Mouse (Mus musculus) liver, postnatal 0 days (tissue): ENCODE data around the gene Lamtor1. TPM values are rescaled to one million over a fixed set of nuclear protein-coding genes. Genes with fewer than 3 reads are reported as not detected.

Experiments used
- ATAC-seq: fragments of 200-750 bp; cut with Nextera tagmentation; 2 replicates; pipeline ENCODE4 v1.8.0; 2017; ENCODE audit warnings: mild to moderate bottlenecking, moderate library complexity
- DNase-seq: peaks from one replicate; pipeline ENCODE4 v3.0.0-alpha.2; 2016
- H3K27ac ChIP-seq: fragments of 300-500 bp; sonication (generic); 2 replicates; pipeline ENCODE4 v1.5.1; 2014; ENCODE audit warnings: antibody characterized with exemption, moderate library complexity, mild to moderate bottlenecking, low read depth
- H3K27me3 ChIP-seq: fragments of 300-500 bp; sonication (generic); 2 replicates; pipeline ENCODE4 v1.6.1; 2014; ENCODE audit warnings: low read length, control low read depth, mixed read lengths; ENCODE audit not compliant: insufficient read depth
- H3K36me3 ChIP-seq: fragments of 300-500 bp; sonication (generic); replicated peaks from 2 replicates; pipeline ENCODE4 v1.6.1; 2014; ENCODE audit warnings: mild to moderate bottlenecking, control low read depth, low read length, moderate library complexity, mixed read lengths; ENCODE audit not compliant: insufficient read depth
- H3K4me1 ChIP-seq: fragments of 300-500 bp; sonication (generic); 2 replicates; pipeline ENCODE4 v1.6.1; 2014; ENCODE audit warnings: antibody characterized with exemption, mild to moderate bottlenecking, control low read depth; ENCODE audit not compliant: insufficient read depth
- H3K4me2 ChIP-seq: fragments of 300-500 bp; sonication (generic); 2 replicates; pipeline ENCODE4 v1.6.1; 2014; ENCODE audit warnings: low read depth, mild to moderate bottlenecking, low read length, moderate library complexity, mixed read lengths
- H3K4me3 ChIP-seq: fragments of 300-500 bp; sonication (generic); 2 replicates; pipeline ENCODE4 v1.5.1; 2014; ENCODE audit warnings: low read depth, low read length
- H3K9ac ChIP-seq: fragments of 300-500 bp; sonication (generic); replicated peaks from 2 replicates; pipeline ENCODE4 v1.6.1; 2014; ENCODE audit warnings: mild to moderate bottlenecking, moderate library complexity
- H3K9me3 ChIP-seq: fragments of 300-500 bp; sonication (generic); 2 replicates; pipeline ENCODE4 v1.6.1; 2016; ENCODE audit warnings: mild to moderate bottlenecking, control low read depth, low read length, mixed read lengths
- CTCF ChIP-seq: sonication (generic); IDR thresholded peaks from 2 replicates; pipeline ENCODE4 v1.5.1; 2016; ENCODE audit warnings: antibody characterized with exemption, low read depth
- EP300 ChIP-seq: IDR thresholded peaks from 2 replicates; pipeline ENCODE4 v1.6.1; 2016; ENCODE audit warnings: antibody characterized with exemption, low read depth, mild to moderate bottlenecking
- WGBS: fragments of 180-500 bp; shearing (Covaris S2); extraction: QIAGEN DNeasy Blood & Tissue Kit; methylation state at CpG from one replicate; pipeline ENCODE4 v1.1.7; 2014; ENCODE audit not compliant: insufficient replicate concordance; 5-methylcytosine and 5-hydroxymethylcytosine counted together
- polyA plus RNA-seq: library from polyadenylated mRNA; unstranded; fragments of >200 nt; fragmentation: Nextera tagmentation; extraction: Ambion mirVana; gene quantifications from 2 replicates; pipeline ENCODE4 v1.2.1, GENCODE M21; 2015

Lamtor1 gene
- polyA plus RNA-seq, 1 experiment from 2014 or later = 62.2 TPM

- Histone ChIP-seq H3K27me3 (no peaks in the 10 kb centered on the region), H3K27ac (no peak overlapping the region), H3K4me1 (peaks cover 3% of the 10 kb centered on the region; the same call in 1 of the 2 replicates), H3K9me3 (no peaks in the 10 kb centered on the region), H3K4me2 (no peak overlapping the region), H3K4me3 (no peak overlapping the region), H3K9ac (no peak overlapping the region), H3K36me3 (no peaks in the 10 kb centered on the region)
- 61% methylated on average over 4 of the region's 4 CpGs for WGBS
- DNase-seq (no peak), ATAC-seq (no peak)
- TF ChIP-seq EP300 = no peak
- TF ChIP-seq CTCF = no peak
These were observed 50.2 kb downstream of the Lamtor1 start for GRCm38 (mm10) chr7:101955862-101956261.

- WGBS = 76% methylated on average over 1 of the region's 1 CpGs
- H3K4me3 ChIP-seq = no peak overlapping the region
These were observed 50.8 kb downstream of the Lamtor1 start for GRCm38 (mm10) chr7:101956481-101956880.

GRCm38 (mm10) chr7:101956911-101957310 lies 51.2 kb downstream of the Lamtor1 start:
- peaks cover 3% of the 10 kb centered on the region; the same call in 1 of the 2 replicates for H3K4me1 ChIP-seq
- H3K36me3 ChIP-seq = no peaks in the 10 kb centered on the region
- no peaks in the 10 kb centered on the region for H3K27me3 ChIP-seq
- TF ChIP-seq EP300 (no peak), CTCF (no peak)
- DNase-seq (no peak), ATAC-seq (no peak)
- no peak overlapping the region for H3K9ac ChIP-seq
- 86% methylated on average over 5 of the region's 5 CpGs for WGBS
- no peak overlapping the region for H3K4me2 ChIP-seq
- no peak overlapping the region for H3K27ac ChIP-seq
- H3K9me3 ChIP-seq = no peaks in the 10 kb centered on the region
- no peak overlapping the region for H3K4me3 ChIP-seq

More at GRCm38 (mm10) chr7:101956481-101956880, 50.8 kb downstream of the Lamtor1 start:
- Histone ChIP-seq H3K4me2 (no peak overlapping the region), H3K27me3 (no peaks in the 10 kb centered on the region), H3K9ac (no peak overlapping the region), H3K36me3 (no peaks in the 10 kb centered on the region), H3K4me1 (peaks cover 3% of the 10 kb centered on the region; the same call in 1 of the 2 replicates), H3K9me3 (no peaks in the 10 kb centered on the region), H3K27ac (no peak overlapping the region)
- no peak for ATAC-seq
- no peak for DNase-seq
- TF ChIP-seq EP300 (no peak), CTCF (no peak)

- no peak overlapping the region for H3K4me3 ChIP-seq
- 0 out of 2 replicates have a peak overlapping the region, but pooled peaks have one; percentile 4 for H3K27ac ChIP-seq
- H3K27me3 ChIP-seq = no peaks in the 10 kb centered on the region
- no peak for DNase-seq
- H3K36me3 ChIP-seq = no peaks in the 10 kb centered on the region
- no peaks in the 10 kb centered on the region for H3K9me3 ChIP-seq
- WGBS = 88% methylated on average over 2 of the region's 2 CpGs
- TF ChIP-seq EP300 = no peak
- no peak for TF ChIP-seq CTCF
- H3K9ac ChIP-seq = no peak overlapping the region
- no peak for ATAC-seq
- no peak overlapping the region for H3K4me2 ChIP-seq
- H3K4me1 ChIP-seq = peaks cover 21% of the 10 kb centered on the region
These were observed 57.1 kb downstream of the Lamtor1 start for GRCm38 (mm10) chr7:101962829-101963228.

GRCm38 (mm10) chr7:101963621-101964020 lies 57.9 kb downstream of the Lamtor1 start:
- no peak for DNase-seq
- TF ChIP-seq CTCF = no peak
- TF ChIP-seq EP300 = no peak
- no peaks in the 10 kb centered on the region for H3K36me3 ChIP-seq
- no peaks in the 10 kb centered on the region for H3K9me3 ChIP-seq
- H3K4me1 ChIP-seq = peaks cover 22% of the 10 kb centered on the region
- no peak overlapping the region for H3K27ac ChIP-seq
- H3K4me2 ChIP-seq = no peak overlapping the region
- H3K4me3 ChIP-seq = no peak overlapping the region
- H3K9ac ChIP-seq = no peak overlapping the region
- no peak for ATAC-seq
- 83% methylated on average over 2 of the region's 2 CpGs for WGBS
- H3K27me3 ChIP-seq = no peaks in the 10 kb centered on the region

- Histone ChIP-seq H3K4me1 (peaks cover 27% of the 10 kb centered on the region), H3K9ac (no peak overlapping the region), H3K9me3 (no peaks in the 10 kb centered on the region), H3K27me3 (no peaks in the 10 kb centered on the region), H3K27ac (peak overlapping the region; percentile 78), H3K4me3 (no peak overlapping the region), H3K36me3 (no peaks in the 10 kb centered on the region), H3K4me2 (peak overlapping the region; percentile 30)
- ATAC-seq = peak; percentile 67
- TF ChIP-seq EP300 = no peak
- no peak for TF ChIP-seq CTCF
- DNase-seq = no peak
- 70% methylated on average over 4 of the region's 4 CpGs for WGBS
These were observed 58.8 kb downstream of the Lamtor1 start for GRCm38 (mm10) chr7:101964551-101964950.
